Mouse (Mus musculus) heart, adult 2 months (tissue): ENCODE measurements around the gene Krtap2-4.

Source experiments
- CTCF ChIP-seq: fragments of 200-600 bp; IDR thresholded peaks from 2 replicates; pipeline ENCODE4 v1.8.1; 2022; ENCODE audit warnings: antibody characterized with exemption, mild to moderate bottlenecking, moderate library complexity
- EP300 ChIP-seq: fragments of 200-500 bp; IDR thresholded peaks from 2 replicates; pipeline ENCODE4 v1.6.1; 2011; ENCODE audit warnings: low read depth, low read length, control low read depth; ENCODE audit not compliant: insufficient read depth
- POLR2A ChIP-seq: fragments of 200-500 bp; IDR thresholded peaks from 2 replicates; pipeline ENCODE4 v1.6.1; 2011; ENCODE audit warnings: mild to moderate bottlenecking, low read depth, low read length, control low read depth; ENCODE audit not compliant: insufficient read depth

- TF ChIP-seq CTCF, result no peak
- no peak for TF ChIP-seq POLR2A
- no peak for TF ChIP-seq EP300
Measured at GRCm38 (mm10) chr11:99633293-99633692, 18.6 kb upstream of the Krtap2-4 start.
